ENCODE assay signal across 8 mouse cellular contexts in genomic region chr11:21178343-21178742, GRCm38 (mm10).
DNase-seq lines count a peak whose midpoint lies in the region; TF ChIP-seq lines count a peak whose summit lies in the region.
"Had no signal": no experiment of that assay in that cellular context is flagged by ENCODE, and none has a peak within 500 bp of the region (broad histone marks: within the 10 kb centered on the region; RNA-seq: fewer than 3 reads in every experiment).

No protein-coding gene starts in this region.

- no peak overlapping the region for H3K27ac ChIP-seq in left cerebral cortex, adult 2 months
- H3K27ac ChIP-seq: embryonic facial prominence, embryonic 12.5 days had no signal

- no peak overlapping the region for H3K4me3 ChIP-seq in left cerebral cortex, adult 2 months
- H3K4me3 ChIP-seq: embryonic facial prominence, embryonic 12.5 days had no signal

- peak in 1 of 2 experiments; percentile 44 for DNase-seq in left cerebral cortex, adult 2 months (ENCODE audit: extremely low spot score in 1 of 2, low spot score in 2 of 2)
- no peak for DNase-seq in left cerebral cortex, adult 11 months (ENCODE audit: low spot score)
- peak; percentile 37 for DNase-seq in ES-CJ7 (ENCODE audit: low read depth, low spot score)
- peak; percentile 62 for DNase-seq in adrenal gland, postnatal 14 days
- DNase-seq in heart, postnatal 10 days, result peak; percentile 66 to 75
- peak; percentile 46 to 49 for DNase-seq in left cerebral cortex, postnatal 14 days (ENCODE audit: low spot score in 2 of 2)
- DNase-seq in right cerebral cortex, postnatal 4 days, result peak; percentile 30

- TF ChIP-seq CTCF in left cerebral cortex, adult 2 months (IDR thresholded peaks at IDR 0.05), result peak; percentile 72

- intact Hi-C loops in left cerebral cortex, adult 2 months (cut with DNase I), result loop anchor here (1.0 to 10.0 kb wide), 4 partner anchors 88 to 384 kb away; partner anchors contain the start of gene Peli1
- intact Hi-C loops in heart, postnatal 10 days (cut with DNase I), result loop anchor here (1.0 to 5.0 kb wide), 3 partner anchors 86 to 384 kb away; partner anchors contain the start of gene Peli1
- intact Hi-C loops in left cerebral cortex, postnatal 14 days (cut with DNase I), result loop anchor here (2.0 to 5.0 kb wide), 3 partner anchors 86 to 386 kb away; partner anchors contain the start of gene Peli1
